ENCODE assay signal across 29 mouse cellular contexts in the genomic region with DNA sequence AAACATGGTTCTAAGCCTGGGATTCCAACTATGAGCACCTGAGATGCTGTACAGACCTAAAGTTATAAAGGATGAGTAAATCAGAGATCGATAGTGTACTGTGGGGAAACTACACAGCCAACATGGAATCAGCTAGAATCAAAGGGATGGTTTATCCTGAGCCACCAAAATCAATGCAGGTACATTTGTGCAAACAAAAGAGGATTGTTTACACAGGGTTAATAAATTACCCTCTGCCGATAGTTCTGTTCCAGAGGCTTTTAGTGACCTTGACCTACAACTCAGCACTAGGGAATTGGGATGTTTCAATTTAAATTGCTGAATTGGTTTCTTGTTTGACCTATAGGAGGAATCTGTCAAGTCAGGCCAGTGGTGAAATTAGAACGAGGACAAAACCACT. TPM values are rescaled to one million over a fixed set of nuclear protein-coding genes. Genes with fewer than 3 reads are reported as not detected.
A peak's percentile ranks its signal among the peaks of the same experiment; 100 is the strongest.
DNase-seq lines count a peak whose midpoint lies in the region; ATAC-seq and TF ChIP-seq lines count a peak whose summit lies in the region.
"Had no signal": no experiment of that assay in that cellular context is flagged by ENCODE, and none has a peak within 500 bp of the region (broad histone marks: within the 10 kb centered on the region; RNA-seq: fewer than 3 reads in every experiment).

No protein-coding gene starts in this region.

- H3K27me3 ChIP-seq in intestine, embryonic 14.5 days (replicated peaks; ENCODE audit: control insufficient read depth, insufficient read depth, low read length), result no peaks in the 10 kb centered on the region
- no peaks in the 10 kb centered on the region for H3K27me3 ChIP-seq in intestine, postnatal 0 days (replicated peaks; ENCODE audit: control insufficient read depth, insufficient read depth, low read length)
- H3K27me3 ChIP-seq in intestine, embryonic 15.5 days (replicated peaks), result no peaks in the 10 kb centered on the region
- no peaks in the 10 kb centered on the region for H3K27me3 ChIP-seq in liver, embryonic 12.5 days (replicated peaks)
- no peaks in the 10 kb centered on the region for H3K27me3 ChIP-seq in liver, postnatal 0 days (ENCODE audit: insufficient read depth, low read length)
- H3K27me3 ChIP-seq: embryonic facial prominence, embryonic 15.5 days; heart, embryonic 13.5 days; kidney, embryonic 15.5 days; limb, embryonic 12.5 days; neural tube, embryonic 13.5 days had no signal

- DNase-seq in intestine, embryonic 14.5 days (ENCODE audit: low spot score), result no peak
- no peak for DNase-seq in liver, postnatal 0 days
- no peak for DNase-seq in spleen, adult 18-20 months
- DNase-seq in yolk sac, embryonic 10.5 days (ENCODE audit: low spot score), result no peak
- DNase-seq: adrenal gland, postnatal 36 days; cerebellum, adult 2 months; cerebellum, postnatal 14 days; heart, postnatal 10 days; kidney, adult 18-20 months; kidney, postnatal 25 days; lung, adult 2 months; lung, postnatal 10 days; right cerebral cortex, postnatal 4 days had no signal

- peak; percentile 83 for TF ChIP-seq EP300 in liver, postnatal 0 days (IDR thresholded peaks at IDR 0.05; ENCODE audit: low read depth)

- WGBS in intestine, embryonic 14.5 days, result 20% methylated on average over 3 of the region's 3 CpGs
- WGBS in intestine, postnatal 0 days, result 19% methylated on average over 3 of the region's 3 CpGs
- 16% methylated on average over 3 of the region's 3 CpGs for WGBS in intestine, embryonic 15.5 days
- WGBS in liver, embryonic 12.5 days (ENCODE audit: insufficient replicate concordance), result 50% methylated on average over 3 of the region's 3 CpGs
- WGBS in liver, postnatal 0 days (ENCODE audit: insufficient replicate concordance), result 48% methylated on average over 3 of the region's 3 CpGs

- no peak overlapping the region for H3K4me3 ChIP-seq in intestine, embryonic 14.5 days (ENCODE audit: low read depth, low read length)
- H3K4me3 ChIP-seq in intestine, postnatal 0 days (ENCODE audit: low read depth, low read length), result no peak overlapping the region
- H3K4me3 ChIP-seq in intestine, embryonic 15.5 days (replicated peaks), result no peak overlapping the region
- no peak overlapping the region for H3K4me3 ChIP-seq in liver, embryonic 12.5 days
- no peak overlapping the region for H3K4me3 ChIP-seq in liver, postnatal 0 days (ENCODE audit: low read depth, low read length)
- H3K4me3 ChIP-seq: embryonic facial prominence, embryonic 10.5 days; embryonic facial prominence, embryonic 15.5 days; heart, embryonic 13.5 days; hindbrain, embryonic 10.5 days; kidney, embryonic 15.5 days; left cerebral cortex, adult 2 months; limb, embryonic 12.5 days; midbrain, embryonic 10.5 days; myocyte; neural tube, embryonic 13.5 days had no signal

- H3K9me3 ChIP-seq in intestine, embryonic 14.5 days (ENCODE audit: control insufficient read depth, low read length), result no peaks in the 10 kb centered on the region
- no peaks in the 10 kb centered on the region for H3K9me3 ChIP-seq in intestine, postnatal 0 days (ENCODE audit: control insufficient read depth)
- H3K9me3 ChIP-seq in intestine, embryonic 15.5 days, result no peaks in the 10 kb centered on the region
- no peaks in the 10 kb centered on the region for H3K9me3 ChIP-seq in liver, embryonic 12.5 days (replicated peaks)
- no peaks in the 10 kb centered on the region for H3K9me3 ChIP-seq in liver, postnatal 0 days (ENCODE audit: low read length)
- H3K9me3 ChIP-seq: embryonic facial prominence, embryonic 10.5 days; embryonic facial prominence, embryonic 15.5 days; heart, embryonic 13.5 days; hindbrain, embryonic 10.5 days; kidney, embryonic 15.5 days; limb, embryonic 12.5 days; midbrain, embryonic 10.5 days; neural tube, embryonic 13.5 days had no signal

- H3K27ac ChIP-seq in intestine, embryonic 14.5 days (ENCODE audit: low read depth), result no peak overlapping the region
- H3K27ac ChIP-seq in intestine, postnatal 0 days (ENCODE audit: low read depth, low read length), result no peak overlapping the region
- no peak overlapping the region for H3K27ac ChIP-seq in intestine, embryonic 15.5 days
- no peak overlapping the region for H3K27ac ChIP-seq in liver, embryonic 12.5 days
- H3K27ac ChIP-seq in liver, postnatal 0 days (ENCODE audit: low read depth), result peak overlapping the region; percentile 80
- H3K27ac ChIP-seq: embryonic facial prominence, embryonic 10.5 days; embryonic facial prominence, embryonic 15.5 days; heart, embryonic 13.5 days; hindbrain, embryonic 10.5 days; hindbrain, postnatal 0 days; kidney, embryonic 15.5 days; left cerebral cortex, adult 2 months; limb, embryonic 12.5 days; midbrain, embryonic 10.5 days; neural tube, embryonic 13.5 days had no signal

- no peak overlapping the region for H3K4me2 ChIP-seq in intestine, embryonic 14.5 days (ENCODE audit: low read length)
- no peak overlapping the region for H3K4me2 ChIP-seq in intestine, postnatal 0 days (replicated peaks; ENCODE audit: low read depth)
- no peak overlapping the region for H3K4me2 ChIP-seq in intestine, embryonic 15.5 days (replicated peaks)
- no peak overlapping the region for H3K4me2 ChIP-seq in liver, embryonic 12.5 days
- no peak overlapping the region for H3K4me2 ChIP-seq in liver, postnatal 0 days (ENCODE audit: low read depth, low read length)
- H3K4me2 ChIP-seq: embryonic facial prominence, embryonic 15.5 days; heart, embryonic 13.5 days; kidney, embryonic 15.5 days; limb, embryonic 12.5 days; neural tube, embryonic 13.5 days had no signal

- peak; percentile 64; the same call in 1 of the 2 replicates for ATAC-seq in intestine, embryonic 14.5 days (replicated peaks; ENCODE audit: low FRiP score, low TSS enrichment, low read depth)
- no peak for ATAC-seq in intestine, postnatal 0 days
- ATAC-seq in intestine, embryonic 15.5 days, result peak; percentile 43; the same call in 1 of the 2 replicates
- peak; percentile 77 for ATAC-seq in liver, embryonic 12.5 days
- ATAC-seq in liver, postnatal 0 days, result peak; percentile 99
- ATAC-seq: forebrain, embryonic 16.5 days; hindbrain, postnatal 0 days; midbrain, embryonic 16.5 days had no signal

- no peaks in the 10 kb centered on the region for H3K4me1 ChIP-seq in intestine, embryonic 14.5 days (replicated peaks; ENCODE audit: control insufficient read depth, insufficient read depth, low read length)
- H3K4me1 ChIP-seq in intestine, postnatal 0 days (replicated peaks; ENCODE audit: control insufficient read depth, insufficient read depth, low read length), result no peaks in the 10 kb centered on the region
- H3K4me1 ChIP-seq in intestine, embryonic 15.5 days (replicated peaks), result no peaks in the 10 kb centered on the region
- no peaks in the 10 kb centered on the region for H3K4me1 ChIP-seq in liver, embryonic 12.5 days
- H3K4me1 ChIP-seq in liver, postnatal 0 days (ENCODE audit: insufficient read depth), result 0 out of 2 replicates have a peak, but pooled peaks cover 3% of the 10 kb centered on the region
- H3K4me1 ChIP-seq: embryonic facial prominence, embryonic 10.5 days; embryonic facial prominence, embryonic 15.5 days; heart, embryonic 13.5 days; kidney, embryonic 15.5 days; limb, embryonic 12.5 days; midbrain, embryonic 10.5 days; neural tube, embryonic 13.5 days had no signal

- no peak for TF ChIP-seq CTCF in intestine, postnatal 0 days (IDR thresholded peaks at IDR 0.05; ENCODE audit: low read depth)
- no peak for TF ChIP-seq CTCF in liver, postnatal 0 days (IDR thresholded peaks at IDR 0.05; ENCODE audit: low read depth)

- no peak overlapping the region for H3K9ac ChIP-seq in intestine, embryonic 14.5 days (ENCODE audit: low read length)
- no peak overlapping the region for H3K9ac ChIP-seq in intestine, postnatal 0 days (ENCODE audit: low read depth, low read length)
- H3K9ac ChIP-seq in intestine, embryonic 15.5 days, result no peak overlapping the region
- H3K9ac ChIP-seq in liver, embryonic 12.5 days, result no peak overlapping the region
- no peak overlapping the region for H3K9ac ChIP-seq in liver, postnatal 0 days (replicated peaks)
- H3K9ac ChIP-seq: embryonic facial prominence, embryonic 15.5 days; heart, embryonic 13.5 days; kidney, embryonic 15.5 days; limb, embryonic 12.5 days; neural tube, embryonic 13.5 days had no signal

- no peaks in the 10 kb centered on the region for H3K36me3 ChIP-seq in intestine, embryonic 14.5 days (ENCODE audit: control insufficient read depth, insufficient read depth, low read length)
- no peaks in the 10 kb centered on the region for H3K36me3 ChIP-seq in intestine, postnatal 0 days (ENCODE audit: control insufficient read depth, insufficient read depth)
- H3K36me3 ChIP-seq in intestine, embryonic 15.5 days, result no peaks in the 10 kb centered on the region
- H3K36me3 ChIP-seq in liver, embryonic 12.5 days, result no peaks in the 10 kb centered on the region
- no peaks in the 10 kb centered on the region for H3K36me3 ChIP-seq in liver, postnatal 0 days (replicated peaks; ENCODE audit: insufficient read depth, low read length)
- H3K36me3 ChIP-seq: embryonic facial prominence, embryonic 10.5 days; embryonic facial prominence, embryonic 15.5 days; heart, embryonic 13.5 days; hindbrain, embryonic 10.5 days; kidney, embryonic 15.5 days; limb, embryonic 12.5 days; midbrain, embryonic 10.5 days; neural tube, embryonic 13.5 days had no signal

RNA-seq across cellular contexts. Expression of a gene that starts 26.7 kb away (rescaled TPM):
- 5.2 and 7.0 TPM in 2 replicates for polyA plus RNA-seq in intestine, embryonic 14.5 days (2014; fragmentation: Nextera tagmentation; extraction: Ambion mirVana)
- polyA plus RNA-seq in intestine, postnatal 0 days (2015; fragmentation: Nextera tagmentation; extraction: Ambion mirVana), result 17.4 and 18.6 TPM in 2 replicates
- 9.5 and 11.4 TPM in 2 replicates for polyA plus RNA-seq in intestine, embryonic 15.5 days (2015; fragmentation: Nextera tagmentation; extraction: Ambion mirVana)
- not detected in 2 replicates for polyA plus RNA-seq in liver, embryonic 12.5 days (2016; fragmentation: Nextera tagmentation; extraction: Ambion mirVana)
- polyA plus RNA-seq in liver, postnatal 0 days (2015; fragmentation: Nextera tagmentation; extraction: Ambion mirVana), result 0.05 and 0.07 TPM in 2 replicates
- polyA plus RNA-seq: myocyte had no signal
